In genomic region chr11:119793378-119793777, GRCm38 (mm10) we compare ENCODE assay signal across 17 mouse cellular contexts.
A peak's percentile ranks its signal among the peaks of the same experiment; 100 is the strongest.
DNase-seq lines count a peak whose midpoint lies in the region; TF ChIP-seq lines count a peak whose summit lies in the region.
"Had no signal": no experiment of that assay in that cellular context is flagged by ENCODE, and none has a peak within 500 bp of the region (broad histone marks: within the 10 kb centered on the region; RNA-seq: fewer than 3 reads in every experiment).

No protein-coding gene starts in this region.

- intact Hi-C loops in left cerebral cortex, adult 2 months (cut with DNase I): no loop called here

- no peaks in the 10 kb centered on the region for H3K9me3 ChIP-seq in embryonic facial prominence, embryonic 10.5 days
- H3K9me3 ChIP-seq: liver, embryonic 12.5 days; midbrain, embryonic 13.5 days had no signal

- H3K36me3 ChIP-seq in embryonic facial prominence, embryonic 10.5 days (replicated peaks): peaks cover 3% of the 10 kb centered on the region
- H3K36me3 ChIP-seq: midbrain, embryonic 13.5 days had no signal

- DNase-seq in left cerebral cortex, adult 2 months (ENCODE audit: extremely low spot score in 1 of 2, low spot score in 2 of 2): no peak
- DNase-seq in left cerebral cortex, adult 9 months (ENCODE audit: low spot score in 2 of 2): no peak
- DNase-seq in 3T3-L1 (ENCODE audit: low read depth, low spot score): peak; percentile 30
- peak; percentile 58 for DNase-seq in 416B (ENCODE audit: low read depth)
- peak; percentile 27 for DNase-seq in embryonic facial prominence, embryonic 10.5 days (ENCODE audit: low spot score)
- no peak for DNase-seq in spleen, adult 18-20 months
- no peak for DNase-seq in adrenal gland, postnatal 36 days
- DNase-seq: cerebellum, adult 9-10 months; gastrocnemius, postnatal 10 days; heart, postnatal 14 days; kidney, postnatal 14 days; lung, postnatal 10 days; retina, postnatal 1 day; thymus, postnatal 36 days had no signal

- no peak overlapping the region for H3K4me3 ChIP-seq in left cerebral cortex, adult 2 months
- H3K4me3 ChIP-seq in embryonic facial prominence, embryonic 10.5 days: no peak overlapping the region
- H3K4me3 ChIP-seq: liver, embryonic 12.5 days; midbrain, embryonic 13.5 days had no signal

- 51% methylated on average over 6 of the region's 6 CpGs for WGBS in embryonic facial prominence, embryonic 10.5 days

- peaks cover 43% of the 10 kb centered on the region for H3K4me1 ChIP-seq in embryonic facial prominence, embryonic 10.5 days
- H3K4me1 ChIP-seq: liver, embryonic 12.5 days had no signal

- TF ChIP-seq CTCF in left cerebral cortex, adult 2 months (IDR thresholded peaks at IDR 0.05): no peak

- H3K27me3 ChIP-seq in embryonic facial prominence, embryonic 10.5 days (replicated peaks; ENCODE audit: low read depth, poor library complexity, severe bottlenecking): no peaks in the 10 kb centered on the region
- H3K27me3 ChIP-seq: liver, embryonic 12.5 days; midbrain, embryonic 13.5 days; Patski had no signal

- H3K27ac ChIP-seq in left cerebral cortex, adult 2 months: peak overlapping the region; percentile 76
- peak overlapping the region; percentile 71; the same call in 1 of the 2 replicates for H3K27ac ChIP-seq in embryonic facial prominence, embryonic 10.5 days (replicated peaks)
- H3K27ac ChIP-seq: liver, embryonic 12.5 days; midbrain, embryonic 13.5 days had no signal

Comparison
In these comparisons a context has a peak if more than half of its experiments do, and no peak if none do; other contexts are left out.
1. DNase-seq: peak in 3T3-L1 (single experiment), 416B (single experiment) and embryonic facial prominence, embryonic 10.5 days (single experiment); none in left cerebral cortex, adult 2 months (0 of 2), left cerebral cortex, adult 9 months (0 of 2), spleen, adult 18-20 months (0 of 2) and adrenal gland, postnatal 36 days (0 of 2).